Mouse (Mus musculus) ES-Bruce4 (cell line): ENCODE results near the gene Trcg1.

Source experiments
- CTCF ChIP-seq: IDR thresholded peaks from one replicate; pipeline ENCODE4 v1.8.1; 2011; ENCODE audit warnings: low read depth, low read length
- EP300 ChIP-seq: IDR thresholded peaks from 2 replicates; pipeline ENCODE4 v1.6.1; 2011; ENCODE audit warnings: low read depth, low read length; ENCODE audit not compliant: insufficient read depth
- POLR2A ChIP-seq: IDR thresholded peaks from one replicate; pipeline ENCODE4 v1.8.1; 2011; ENCODE audit warnings: low read length; ENCODE audit not compliant: insufficient read depth

GRCm38 (mm10) chr9:57261516-57261912 lies 25.2 kb downstream of the Trcg1 start:
- no peak for TF ChIP-seq POLR2A
- no peak for TF ChIP-seq CTCF
- TF ChIP-seq EP300, result no peak
